Mouse (Mus musculus): ENCODE results near the gene Fat3. TPM values are rescaled to one million over a fixed set of nuclear protein-coding genes. Genes with fewer than 3 reads are reported as not detected.

Gene Fat3
- polyA plus RNA-seq, 1 experiment from 2014 or later = 11.7 TPM

GRCm38 (mm10) chr9:16496331-16496730 is 4.8 kb downstream of the Fat3 start:
- no peaks in the 10 kb centered on the region for H3K27me3 ChIP-seq
- no peak for ATAC-seq (replicated peaks)
- 60% methylated on average over 3 of the region's 3 CpGs for WGBS
- no peaks in the 10 kb centered on the region for H3K36me3 ChIP-seq
- no peak overlapping the region for H3K27ac ChIP-seq (replicated peaks)
- H3K9ac ChIP-seq (replicated peaks) = no peak overlapping the region
- H3K4me3 ChIP-seq = no peak overlapping the region
- H3K4me1 ChIP-seq = peaks cover 9% of the 10 kb centered on the region
- no peaks in the 10 kb centered on the region for H3K9me3 ChIP-seq
- no peak overlapping the region for H3K4me2 ChIP-seq (replicated peaks)

GRCm38 (mm10) chr9:16489661-16490060 is 11.4 kb downstream of the Fat3 start:
- peak; percentile 53 for ATAC-seq (replicated peaks)

GRCm38 (mm10) chr9:16487565-16487964 is 13.5 kb downstream of the Fat3 start:
- no peak overlapping the region for H3K9ac ChIP-seq (replicated peaks)
- no peak overlapping the region for H3K4me2 ChIP-seq (replicated peaks)
- H3K27me3 ChIP-seq = no peaks in the 10 kb centered on the region
- H3K4me3 ChIP-seq = no peak overlapping the region
- H3K27ac ChIP-seq (replicated peaks) = no peak overlapping the region
- H3K36me3 ChIP-seq = no peaks in the 10 kb centered on the region
- peaks cover 27% of the 10 kb centered on the region for H3K4me1 ChIP-seq
- ATAC-seq (replicated peaks) = no peak
- H3K9me3 ChIP-seq = no peaks in the 10 kb centered on the region

More at GRCm38 (mm10) chr9:16489661-16490060, 11.4 kb downstream of the Fat3 start:
- 7% methylated on average over 3 of the region's 3 CpGs for WGBS
- Histone ChIP-seq H3K27me3 (no peaks in the 10 kb centered on the region), H3K36me3 (no peaks in the 10 kb centered on the region), H3K4me3 (no peak overlapping the region), H3K9me3 (no peaks in the 10 kb centered on the region), H3K4me2 (replicated peaks) (no peak overlapping the region), H3K4me1 (peaks cover 25% of the 10 kb centered on the region), H3K9ac (replicated peaks) (no peak overlapping the region), H3K27ac (replicated peaks) (no peak overlapping the region)

- Histone ChIP-seq H3K4me3 (no peak overlapping the region), H3K27me3 (no peaks in the 10 kb centered on the region), H3K4me1 (peaks cover 27% of the 10 kb centered on the region), H3K4me2 (replicated peaks) (no peak overlapping the region), H3K9ac (replicated peaks) (no peak overlapping the region), H3K36me3 (no peaks in the 10 kb centered on the region), H3K9me3 (no peaks in the 10 kb centered on the region), H3K27ac (replicated peaks) (no peak overlapping the region)
- WGBS = 93% methylated on average over 1 of the region's 1 CpGs
- ATAC-seq (replicated peaks) = no peak
These were observed 14.9 kb downstream of the Fat3 start for GRCm38 (mm10) chr9:16486229-16486628.

GRCm38 (mm10) chr9:16485173-16485572 is 15.9 kb downstream of the Fat3 start:
- 0 out of 2 replicates have a peak overlapping the region, but pooled peaks have one; percentile 5 for H3K4me2 ChIP-seq (replicated peaks)
- no peaks in the 10 kb centered on the region for H3K36me3 ChIP-seq
- WGBS = 6% methylated on average over 4 of the region's 4 CpGs
- H3K4me3 ChIP-seq = no peak overlapping the region
- peak overlapping the region; percentile 47 for H3K27ac ChIP-seq (replicated peaks)
- H3K4me1 ChIP-seq = peaks cover 23% of the 10 kb centered on the region
- peak; percentile 75 for ATAC-seq (replicated peaks)
- no peak overlapping the region for H3K9ac ChIP-seq (replicated peaks)
- no peaks in the 10 kb centered on the region for H3K9me3 ChIP-seq
- H3K27me3 ChIP-seq = no peaks in the 10 kb centered on the region

- Histone ChIP-seq H3K9ac (replicated peaks) (no peak overlapping the region), H3K36me3 (no peaks in the 10 kb centered on the region), H3K27ac (replicated peaks) (peak overlapping the region; percentile 47), H3K27me3 (no peaks in the 10 kb centered on the region), H3K4me3 (no peak overlapping the region), H3K9me3 (no peaks in the 10 kb centered on the region), H3K4me1 (peaks cover 19% of the 10 kb centered on the region), H3K4me2 (replicated peaks) (0 out of 2 replicates have a peak overlapping the region, but pooled peaks have one; percentile 5)
- 5% methylated on average over 2 of the region's 2 CpGs for WGBS
- ATAC-seq (replicated peaks) = peak; percentile 89
These were observed 16.3 kb downstream of the Fat3 start for GRCm38 (mm10) chr9:16484765-16485164.

- no peak for ATAC-seq (replicated peaks)
- no peaks in the 10 kb centered on the region for H3K36me3 ChIP-seq
- no peak overlapping the region for H3K4me2 ChIP-seq (replicated peaks)
- H3K27ac ChIP-seq (replicated peaks) = no peak overlapping the region
- no peaks in the 10 kb centered on the region for H3K27me3 ChIP-seq
- WGBS = 86% methylated on average over 3 of the region's 3 CpGs
- no peak overlapping the region for H3K4me3 ChIP-seq
- H3K9me3 ChIP-seq = no peaks in the 10 kb centered on the region
- no peak overlapping the region for H3K9ac ChIP-seq (replicated peaks)
- H3K4me1 ChIP-seq = no peaks in the 10 kb centered on the region
These were observed 39.6 kb downstream of the Fat3 start for GRCm38 (mm10) chr9:16461491-16461890.

GRCm38 (mm10) chr9:16460591-16460990 is 40.5 kb downstream of the Fat3 start:
- Histone ChIP-seq H3K4me2 (replicated peaks) (no peak overlapping the region), H3K9ac (replicated peaks) (no peak overlapping the region), H3K4me3 (no peak overlapping the region), H3K27me3 (no peaks in the 10 kb centered on the region), H3K27ac (replicated peaks) (no peak overlapping the region), H3K36me3 (no peaks in the 10 kb centered on the region), H3K4me1 (no peaks in the 10 kb centered on the region), H3K9me3 (no peaks in the 10 kb centered on the region)
- no peak for ATAC-seq (replicated peaks)
- 68% methylated on average over 2 of the region's 2 CpGs for WGBS

- Histone ChIP-seq H3K27ac (replicated peaks) (no peak overlapping the region), H3K36me3 (no peaks in the 10 kb centered on the region), H3K4me1 (peaks cover 44% of the 10 kb centered on the region), H3K4me2 (replicated peaks) (no peak overlapping the region), H3K9ac (replicated peaks) (no peak overlapping the region), H3K27me3 (no peaks in the 10 kb centered on the region), H3K4me3 (no peak overlapping the region), H3K9me3 (no peaks in the 10 kb centered on the region)
- no peak for ATAC-seq (replicated peaks)
- WGBS = 69% methylated on average over 4 of the region's 4 CpGs
These were observed 59.2 kb downstream of the Fat3 start for GRCm38 (mm10) chr9:16441930-16442329.

- Histone ChIP-seq H3K27me3 (no peaks in the 10 kb centered on the region), H3K9ac (replicated peaks) (no peak overlapping the region), H3K4me3 (no peak overlapping the region), H3K36me3 (no peaks in the 10 kb centered on the region), H3K4me2 (replicated peaks) (no peak overlapping the region), H3K4me1 (peaks cover 44% of the 10 kb centered on the region), H3K9me3 (no peaks in the 10 kb centered on the region), H3K27ac (replicated peaks) (no peak overlapping the region)
- ATAC-seq (replicated peaks) = no peak
- WGBS = 46% methylated on average over 6 of the region's 6 CpGs
These were observed 60.4 kb downstream of the Fat3 start for GRCm38 (mm10) chr9:16440638-16441037.

- H3K9me3 ChIP-seq = no peaks in the 10 kb centered on the region
- H3K27me3 ChIP-seq = no peaks in the 10 kb centered on the region
- H3K9ac ChIP-seq (replicated peaks) = no peak overlapping the region
- no peak overlapping the region for H3K4me2 ChIP-seq (replicated peaks)
- peak overlapping the region; percentile 36 for H3K27ac ChIP-seq (replicated peaks)
- no peaks in the 10 kb centered on the region for H3K36me3 ChIP-seq
- 14% methylated on average over 3 of the region's 3 CpGs for WGBS
- peaks cover 46% of the 10 kb centered on the region for H3K4me1 ChIP-seq
- ATAC-seq (replicated peaks) = peak; percentile 23; the same call in 1 of the 2 replicates
- no peak overlapping the region for H3K4me3 ChIP-seq
These were observed 61.1 kb downstream of the Fat3 start for GRCm38 (mm10) chr9:16439941-16440340.

GRCm38 (mm10) chr9:16437805-16438204 is 63.3 kb downstream of the Fat3 start:
- H3K4me1 ChIP-seq = peaks cover 51% of the 10 kb centered on the region
- no peak overlapping the region for H3K9ac ChIP-seq (replicated peaks)
- H3K36me3 ChIP-seq = no peaks in the 10 kb centered on the region
- H3K27me3 ChIP-seq = no peaks in the 10 kb centered on the region
- 3% methylated on average over 5 of the region's 5 CpGs for WGBS
- no peak overlapping the region for H3K4me3 ChIP-seq
- ATAC-seq (replicated peaks) = peak; percentile 63
- no peaks in the 10 kb centered on the region for H3K9me3 ChIP-seq
- peak overlapping the region; percentile 26; the same call in 1 of the 2 replicates for H3K4me2 ChIP-seq (replicated peaks)
- peak overlapping the region; percentile 35 for H3K27ac ChIP-seq (replicated peaks)

GRCm38 (mm10) chr9:16428589-16428988 is 72.5 kb downstream of the Fat3 start:
- no peaks in the 10 kb centered on the region for H3K9me3 ChIP-seq
- ATAC-seq (replicated peaks) = peak; percentile 65
- no peak overlapping the region for H3K4me2 ChIP-seq (replicated peaks)
- peak overlapping the region; percentile 48 for H3K27ac ChIP-seq (replicated peaks)
- no peak overlapping the region for H3K4me3 ChIP-seq
- no peaks in the 10 kb centered on the region for H3K36me3 ChIP-seq
- peaks cover 13% of the 10 kb centered on the region for H3K4me1 ChIP-seq
- H3K27me3 ChIP-seq = no peaks in the 10 kb centered on the region
- H3K9ac ChIP-seq (replicated peaks) = no peak overlapping the region
- 59% methylated on average over 5 of the region's 5 CpGs for WGBS

All from forebrain, embryonic 15.5 days (tissue).